Mouse (Mus musculus): ENCODE measurements around the gene Ube2l6.

Ube2l6 gene

DNA sequence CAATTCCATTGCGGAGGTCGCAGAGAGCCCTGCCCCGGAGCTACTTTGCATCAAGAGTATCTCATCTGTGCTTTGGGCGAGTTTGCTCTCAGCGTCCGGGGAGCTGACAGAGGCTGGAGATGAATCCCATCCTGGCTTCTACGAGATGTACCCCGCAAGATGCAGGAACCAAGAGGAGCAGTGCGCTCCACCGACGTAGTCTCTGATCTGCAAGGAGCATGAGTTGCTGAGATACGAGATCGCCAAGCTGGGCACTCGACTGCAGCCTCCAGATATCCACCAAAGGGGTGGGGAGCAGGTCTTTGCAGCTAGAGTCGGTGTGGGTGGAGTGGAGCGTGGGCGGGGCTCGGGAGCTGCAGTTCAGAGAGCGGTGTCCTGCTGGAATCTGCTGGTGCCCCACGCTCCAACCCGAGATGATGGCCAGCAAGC lies at the start of gene Ube2l6:
Ube2l6 (plus strand) TSS at position 336 of the 429 bp plus-strand sequence.
- DNase-seq (ENCODE audit: low spot score in 2 of 2): peak; percentile 85 to 94

DNA sequence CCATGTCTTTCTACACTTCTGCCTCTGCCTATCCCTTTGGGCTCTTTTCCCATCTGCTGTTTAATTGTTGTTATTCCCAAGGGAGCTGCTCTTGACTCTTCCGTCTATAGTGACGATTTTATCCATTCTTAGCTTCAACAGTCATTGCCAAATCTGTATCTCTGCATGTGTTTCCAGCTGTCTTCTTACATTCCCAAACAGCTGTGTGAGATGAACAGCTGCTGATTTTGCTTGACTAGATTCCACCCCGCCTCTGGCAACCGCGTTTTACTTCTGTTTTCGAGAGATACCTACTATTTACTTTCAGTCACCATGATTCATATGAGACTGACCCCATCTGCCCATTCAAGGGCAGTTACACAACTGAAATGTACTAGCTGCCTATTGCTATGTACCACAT lies 48.5 kb upstream of the Ube2l6 start:
- DNase-seq (ENCODE audit: low spot score in 2 of 2): no peak

DNA sequence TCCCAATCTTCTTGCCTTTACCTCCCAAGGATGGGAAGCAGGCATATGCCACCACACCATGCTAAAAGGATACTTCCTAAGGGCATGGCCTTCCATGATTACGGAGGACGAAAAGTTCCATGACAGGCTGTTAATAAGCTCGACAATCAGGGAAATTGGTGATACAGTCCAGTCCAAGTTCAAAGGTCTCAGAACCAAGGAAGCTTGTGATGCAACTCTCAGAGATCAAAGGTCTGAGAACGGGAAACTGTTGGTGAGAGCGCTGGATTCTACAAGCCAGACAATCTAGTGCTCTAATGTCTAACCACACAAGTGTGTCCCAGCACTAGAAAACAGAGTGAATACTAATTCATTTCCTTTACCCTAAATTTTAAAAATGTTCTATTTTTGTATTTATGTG lies 42.4 kb upstream of the Ube2l6 start:
- no peak for DNase-seq (ENCODE audit: low spot score in 2 of 2)

DNA sequence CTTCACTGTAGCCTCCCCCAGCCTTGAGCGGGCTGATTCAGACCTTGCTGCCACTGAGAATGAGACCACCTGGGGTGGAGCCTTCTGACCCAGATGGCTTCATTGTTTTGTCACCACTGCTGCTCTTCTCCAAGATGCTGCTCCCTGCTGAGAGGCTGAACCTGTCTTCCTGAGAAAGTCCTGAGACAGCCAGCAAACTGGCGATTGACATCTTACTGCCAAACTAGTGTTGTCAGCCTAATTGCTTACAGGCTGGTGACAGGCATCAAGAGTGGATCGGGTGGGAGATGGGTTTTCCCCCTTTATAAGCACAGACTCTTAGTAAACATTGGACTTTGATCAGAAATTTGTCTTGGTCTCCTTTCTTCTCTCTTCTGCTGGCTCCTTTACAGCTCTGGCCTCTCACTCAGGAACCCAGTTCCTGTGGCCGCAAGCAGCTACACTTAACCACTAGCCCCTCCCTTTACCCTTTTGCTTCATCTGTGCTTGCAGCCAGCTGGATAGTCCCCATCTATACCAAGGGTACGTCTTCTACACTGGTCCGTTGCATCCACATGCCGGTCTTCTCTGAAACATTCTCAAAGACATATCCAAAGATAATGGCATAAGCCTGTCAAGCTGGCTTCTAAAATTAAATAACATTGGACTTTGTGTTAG lies 41.5 kb upstream of the Ube2l6 start:
- DNase-seq (ENCODE audit: low spot score in 2 of 2): no peak

DNA sequence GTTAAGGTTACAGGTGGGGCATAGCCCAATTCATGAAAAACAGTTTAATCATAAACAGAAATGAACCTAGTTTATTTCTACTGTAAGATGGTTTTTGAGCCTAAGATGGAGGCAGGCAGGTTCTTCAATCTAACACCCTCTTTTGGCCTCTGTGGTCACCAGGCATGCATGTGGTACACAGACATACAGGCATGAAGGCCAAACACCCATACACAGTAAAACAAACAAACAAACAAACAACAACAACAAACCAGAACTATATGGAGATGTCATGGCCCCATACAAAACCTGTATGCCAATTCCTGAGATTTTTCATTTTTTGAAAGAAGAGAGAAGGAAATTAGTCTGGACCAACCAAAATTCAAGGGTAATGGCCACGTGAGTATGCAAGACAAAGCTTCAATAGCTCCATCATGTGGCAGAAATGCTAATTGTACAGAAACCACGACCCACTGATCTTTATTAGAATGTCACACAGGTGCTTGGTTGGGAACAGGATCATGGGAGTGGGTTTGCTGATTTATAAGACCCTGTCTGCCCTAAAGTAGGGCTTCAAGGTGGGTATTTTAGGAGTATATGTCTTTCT lies 40.0 kb upstream of the Ube2l6 start:
- peak; percentile 18 to 34 for DNase-seq (ENCODE audit: low spot score in 2 of 2)

DNA sequence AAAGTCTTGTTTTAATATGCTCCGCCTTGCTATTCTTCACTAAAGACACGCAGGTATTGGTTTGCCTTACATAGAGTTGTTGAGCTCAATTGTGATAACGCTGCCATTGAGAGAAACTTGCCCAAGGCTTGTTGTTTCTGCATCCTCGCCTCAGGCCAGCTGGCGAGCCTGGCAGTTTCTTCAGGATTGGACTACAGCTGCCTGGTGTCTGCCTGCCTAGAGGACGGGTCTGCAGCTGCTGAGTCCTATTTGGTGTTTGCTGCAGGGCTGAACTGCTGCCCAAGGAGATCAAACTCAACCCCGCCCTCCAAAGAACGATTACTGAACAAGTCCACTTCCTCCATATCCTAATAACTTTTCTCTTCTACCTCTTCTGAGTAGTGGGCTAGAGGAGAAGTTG lies 37.9 kb upstream of the Ube2l6 start:
- DNase-seq (ENCODE audit: low spot score in 2 of 2): no peak

DNA sequence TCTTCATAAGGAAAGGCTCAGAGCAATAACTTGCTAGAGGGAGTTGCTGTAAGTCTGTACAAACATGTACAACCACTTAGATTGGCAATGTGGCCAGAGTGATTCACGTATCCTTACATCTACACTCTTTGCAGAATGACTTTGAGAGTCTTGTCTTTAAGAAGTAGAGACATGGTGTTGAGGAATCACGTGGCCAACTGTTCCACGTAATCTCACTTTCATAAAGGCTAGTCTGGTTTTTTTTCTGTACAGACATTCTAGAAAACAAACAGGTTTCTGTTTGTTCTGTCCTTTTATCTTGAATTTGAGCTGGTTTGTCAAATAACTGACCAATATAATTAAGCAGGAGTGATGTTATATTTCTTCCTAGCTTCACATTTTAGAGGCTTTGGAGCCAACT lies 37.3 kb upstream of the Ube2l6 start:
- no peak for DNase-seq (ENCODE audit: low spot score in 2 of 2)

DNA sequence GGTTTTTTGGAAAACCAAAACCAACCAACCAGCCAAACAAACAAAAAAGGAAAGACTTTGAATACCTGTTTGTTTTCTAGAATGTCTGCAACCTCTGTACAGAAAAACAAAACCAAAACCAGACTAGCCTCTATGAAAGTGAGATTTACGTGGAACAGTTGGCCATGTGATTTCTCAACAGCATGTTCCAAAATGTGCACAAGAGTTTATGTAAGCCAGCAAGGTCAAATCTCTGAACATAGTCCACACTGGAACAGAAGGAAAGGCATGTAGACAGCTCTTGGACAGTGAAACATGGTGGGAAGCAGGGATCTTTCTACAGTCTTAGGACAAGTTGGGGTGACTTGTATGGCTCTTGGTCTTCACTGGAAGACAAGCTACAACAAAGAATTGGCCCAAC lies 36.8 kb upstream of the Ube2l6 start:
- no peak for DNase-seq (ENCODE audit: low spot score in 2 of 2)

DNA sequence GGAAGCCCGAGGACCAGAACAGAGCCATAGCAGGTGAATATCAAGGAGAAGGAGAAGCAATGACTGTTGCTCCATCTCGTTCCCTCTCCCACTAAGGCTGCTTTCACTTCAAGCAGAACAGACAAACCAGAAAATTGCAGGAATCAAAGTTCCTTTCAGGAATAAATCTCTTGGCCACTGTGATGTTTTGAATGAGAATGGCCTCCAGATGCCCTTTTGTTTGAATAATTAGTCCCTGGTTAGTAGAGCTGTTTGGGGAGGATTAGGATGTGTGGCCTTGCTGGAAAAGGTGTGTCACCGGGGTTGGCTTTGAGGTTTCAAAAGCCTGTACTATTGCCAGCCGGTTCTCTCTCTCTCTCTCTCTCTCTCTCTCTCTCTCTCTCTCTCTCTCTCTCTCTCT lies 36.3 kb upstream of the Ube2l6 start:
- no peak for DNase-seq (ENCODE audit: low spot score in 2 of 2)

DNA sequence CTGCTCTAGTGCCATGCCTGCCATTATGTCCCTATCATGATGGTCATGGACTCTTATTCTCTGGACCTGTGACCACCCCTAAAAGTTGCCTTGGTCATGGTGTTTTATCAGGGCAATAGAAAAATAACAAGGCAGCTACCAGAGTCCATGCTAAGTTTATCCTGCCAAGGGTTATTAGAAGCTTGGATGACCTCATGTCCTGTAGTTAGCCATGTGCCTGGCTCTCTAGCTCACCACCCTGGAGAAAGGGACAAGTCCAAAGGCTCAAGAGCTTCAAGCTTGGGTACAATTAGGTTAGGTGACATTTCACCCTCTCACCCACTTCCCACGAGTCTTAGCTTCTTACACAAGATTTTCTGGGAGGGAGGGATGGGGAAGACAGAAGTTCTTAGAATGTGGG lies 35.8 kb upstream of the Ube2l6 start:
- no peak for DNase-seq (ENCODE audit: low spot score in 2 of 2)

DNA sequence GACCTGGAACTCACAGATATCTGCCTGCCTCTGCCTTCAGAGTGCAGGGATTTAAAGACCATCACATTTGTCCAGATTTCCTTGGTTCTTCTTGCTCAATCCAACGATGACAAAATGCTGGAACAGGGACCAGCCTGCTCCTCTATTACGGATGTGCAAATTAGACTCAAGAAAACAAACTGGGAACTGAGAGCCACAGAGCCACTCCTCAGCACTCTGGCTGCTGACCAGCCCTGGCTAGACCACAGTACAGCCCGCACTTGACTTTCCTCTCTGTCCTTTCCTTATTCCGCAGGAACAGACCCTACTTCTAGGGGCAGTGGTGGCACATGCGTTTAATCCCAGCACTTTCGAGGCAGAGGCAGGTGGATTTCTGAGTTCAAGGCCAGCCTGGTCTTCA lies 28.1 kb upstream of the Ube2l6 start:
- no peak for DNase-seq (ENCODE audit: low spot score in 2 of 2)

DNA sequence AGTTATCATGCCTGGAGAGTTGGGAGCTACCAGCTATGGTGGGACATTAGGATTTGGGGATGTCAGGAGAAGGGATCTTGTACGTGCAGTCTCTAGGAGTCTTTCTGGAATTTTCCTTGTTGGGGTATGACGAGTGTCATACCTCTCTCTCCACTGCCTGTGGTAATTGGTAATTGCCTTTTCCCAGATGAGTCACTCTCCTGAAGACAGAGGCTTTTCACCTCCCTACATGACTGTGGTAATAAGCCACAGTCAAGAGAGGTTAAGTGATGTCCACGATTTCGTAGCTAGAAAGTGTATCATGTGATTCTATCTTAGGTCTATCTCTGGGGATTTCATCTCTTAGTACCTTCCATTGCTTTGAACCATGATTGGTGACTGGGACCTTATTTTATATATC lies 26.2 kb upstream of the Ube2l6 start:
- DNase-seq (ENCODE audit: low spot score in 2 of 2): no peak

DNA sequence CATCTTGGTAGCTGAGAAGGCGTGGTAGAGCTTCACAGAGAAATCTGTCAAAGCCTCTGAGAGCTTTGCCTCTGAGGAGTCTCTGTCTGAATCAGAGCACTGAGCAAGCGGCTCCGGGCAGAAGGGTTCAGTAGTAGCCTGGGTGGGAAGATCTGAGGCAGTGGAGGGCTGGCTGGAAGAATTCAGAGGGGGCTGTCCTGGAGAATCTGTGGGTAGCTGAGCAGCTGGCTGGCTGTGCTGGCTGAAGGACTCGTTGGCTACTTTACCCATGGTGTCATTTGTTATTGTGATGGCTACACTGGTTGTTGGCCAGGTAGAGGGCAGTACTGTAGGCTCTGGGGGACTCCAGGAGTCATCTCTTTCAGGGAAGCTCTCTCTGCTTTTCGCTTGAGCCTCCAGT lies 25.4 kb upstream of the Ube2l6 start:
- no peak for DNase-seq (ENCODE audit: low spot score in 2 of 2)

DNA sequence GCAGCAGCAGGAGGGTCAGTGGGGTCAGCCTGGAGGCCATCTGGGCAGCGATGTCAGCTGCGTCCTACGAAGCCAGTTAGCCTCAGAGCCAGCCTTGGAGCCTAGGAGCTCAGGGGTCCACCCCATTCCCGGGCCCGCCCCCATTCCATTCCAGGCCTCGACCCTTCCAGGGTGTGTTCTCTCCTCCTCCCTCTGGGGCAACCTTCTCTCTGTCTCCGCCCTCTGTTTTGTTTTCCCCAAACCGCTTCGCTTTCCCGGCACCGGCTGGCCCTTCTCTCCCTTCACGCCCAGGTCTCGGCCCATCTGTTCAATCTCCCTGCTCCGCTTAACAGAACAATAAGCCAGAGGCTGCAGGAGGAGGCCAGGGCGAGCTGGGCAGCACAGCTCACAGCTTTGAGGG lies 23.9 kb upstream of the Ube2l6 start:
- peak in 1 of 2 experiments; percentile 23 for DNase-seq (ENCODE audit: low spot score in 2 of 2)

DNA sequence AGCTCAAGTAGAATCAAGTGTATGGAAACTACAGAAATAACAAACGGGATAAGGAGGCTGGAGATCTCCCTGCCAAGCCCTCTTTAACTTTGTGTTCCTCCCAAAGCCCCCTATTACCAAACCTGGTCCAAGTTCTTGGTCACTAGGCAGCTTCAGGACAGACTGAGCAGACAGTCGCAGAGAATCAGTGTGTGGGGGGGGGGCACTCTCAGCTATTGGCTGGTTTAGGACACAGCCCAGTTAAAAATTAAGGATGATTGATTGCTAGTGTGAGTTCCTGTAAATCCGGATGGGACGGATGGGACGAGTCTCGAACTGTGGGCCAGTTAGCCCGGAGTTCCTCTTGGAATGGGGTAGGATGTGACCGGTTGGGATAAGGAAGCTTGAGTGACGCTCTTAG lies 23.4 kb upstream of the Ube2l6 start, which contains the start of gene Serping1:
Serping1 (minus strand) TSS at position 204 of the 400 bp plus-strand sequence.
- DNase-seq (ENCODE audit: low spot score in 2 of 2): no peak

DNA sequence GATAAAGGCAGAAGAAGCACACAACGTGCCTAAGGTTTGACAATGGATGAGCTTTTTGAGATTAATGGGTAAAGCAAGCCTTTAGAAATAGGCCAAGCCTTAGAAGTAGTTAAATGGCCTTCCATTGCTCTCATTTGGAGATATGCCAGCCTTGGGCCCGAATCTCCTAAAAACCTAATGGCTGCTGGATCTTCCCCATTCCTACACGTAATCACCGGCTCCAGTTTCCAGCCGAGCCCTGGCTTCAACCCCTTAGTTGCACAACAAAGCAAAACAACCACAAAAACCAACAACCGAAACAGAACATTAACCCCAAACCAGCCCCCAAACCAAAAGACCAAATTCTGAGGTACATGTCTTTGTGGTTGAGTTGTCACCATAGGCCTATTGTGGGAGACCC lies 23.0 kb upstream of the Ube2l6 start:
- no peak for DNase-seq (ENCODE audit: low spot score in 2 of 2)

DNA sequence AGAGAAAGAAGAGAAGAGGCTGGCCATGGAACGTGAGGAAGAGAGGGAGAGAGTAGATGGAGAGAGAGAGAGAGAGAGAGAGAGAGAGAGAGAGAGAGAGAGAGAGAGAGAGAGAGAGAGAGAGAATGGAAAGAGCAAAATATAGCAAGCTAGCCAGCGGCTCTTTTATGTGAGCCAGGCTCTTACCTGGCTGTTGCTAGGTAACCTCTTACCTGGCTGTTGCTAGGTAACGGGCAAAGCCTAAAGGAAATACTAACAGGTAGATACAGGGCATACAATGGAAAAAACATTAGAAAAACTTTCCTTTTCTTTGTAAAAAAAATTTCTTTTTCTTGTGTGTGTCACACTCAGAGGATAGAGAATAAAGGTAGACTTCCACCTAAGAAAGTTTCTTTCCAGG lies 20.9 kb upstream of the Ube2l6 start:
- no peak for DNase-seq (ENCODE audit: low spot score in 2 of 2)

DNA sequence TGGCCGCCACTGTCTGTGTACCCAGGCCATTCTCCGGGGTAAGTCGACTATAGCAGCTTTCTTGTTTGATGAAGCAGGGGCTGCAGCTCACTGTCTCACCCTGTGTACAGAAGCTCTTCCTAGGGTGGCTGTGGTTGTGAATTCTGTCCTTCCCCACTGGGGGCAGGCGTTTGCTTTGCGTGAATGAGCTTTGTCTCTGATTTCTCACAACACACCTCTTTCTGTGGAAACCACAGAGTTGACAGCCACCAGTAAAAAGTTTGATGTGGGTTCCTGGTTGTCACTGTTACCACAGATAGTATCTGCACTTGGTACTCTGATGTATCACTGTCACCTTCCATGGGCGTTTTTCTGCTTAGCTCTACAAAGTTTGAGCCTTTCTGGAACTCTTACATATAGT lies 19.4 kb upstream of the Ube2l6 start:
- peak in 1 of 2 experiments; percentile 39 for DNase-seq (ENCODE audit: low spot score in 2 of 2)

DNA sequence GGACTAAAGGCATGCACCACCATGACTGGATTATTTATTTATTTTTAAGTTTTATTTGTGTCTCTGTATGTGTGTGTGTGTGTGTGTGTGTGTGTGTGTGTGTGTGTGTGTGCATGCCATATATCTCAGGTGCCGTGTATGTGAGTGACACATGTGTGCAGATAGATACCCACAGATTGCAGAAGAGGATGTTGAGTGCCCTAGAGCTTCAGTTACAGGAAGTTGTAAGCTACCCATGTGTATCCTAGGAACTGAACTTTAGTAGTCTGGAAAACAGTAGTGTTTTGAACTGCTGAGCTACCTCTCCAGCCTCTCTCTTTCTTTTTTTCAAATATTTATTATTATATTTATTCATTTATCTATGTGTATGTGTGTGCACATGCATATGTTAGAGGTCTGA lies 15.3 kb upstream of the Ube2l6 start:
- no peak for DNase-seq (ENCODE audit: low spot score in 2 of 2)

DNA sequence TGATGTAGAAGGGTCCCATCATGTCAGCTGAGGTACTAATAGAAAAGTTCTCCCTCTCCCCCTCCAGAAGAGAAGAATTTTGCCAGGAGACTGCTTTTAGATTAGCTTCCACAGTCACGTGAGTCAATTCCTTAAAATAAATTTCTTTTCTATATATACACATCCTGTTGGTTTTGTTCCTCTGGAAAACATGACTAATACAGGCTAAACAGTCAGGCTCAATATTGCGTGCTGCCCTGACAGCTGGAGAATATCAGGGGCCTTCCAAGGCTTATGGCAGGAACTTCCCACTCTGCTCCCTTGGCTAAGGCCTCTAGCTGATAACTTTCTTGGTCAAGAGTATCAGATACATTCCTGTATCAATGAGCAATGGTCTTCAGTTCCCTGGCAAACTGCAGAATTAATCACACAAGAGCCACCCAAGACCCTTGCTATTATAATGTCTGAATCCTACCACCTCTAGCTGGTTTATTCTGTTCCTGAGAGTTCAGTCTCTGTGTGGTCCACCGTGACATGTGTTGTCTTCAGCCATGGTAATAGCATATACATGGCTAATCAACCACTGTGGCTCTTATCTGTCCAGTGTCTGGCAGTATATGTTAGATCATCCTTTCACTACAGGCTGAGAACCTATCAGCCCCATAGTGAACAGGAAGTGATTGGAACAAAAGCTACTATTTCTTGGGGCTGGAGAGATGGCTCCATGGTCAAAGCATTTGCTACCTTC lies 14.6 kb upstream of the Ube2l6 start:
- no peak for DNase-seq (ENCODE audit: low spot score in 2 of 2)

DNA sequence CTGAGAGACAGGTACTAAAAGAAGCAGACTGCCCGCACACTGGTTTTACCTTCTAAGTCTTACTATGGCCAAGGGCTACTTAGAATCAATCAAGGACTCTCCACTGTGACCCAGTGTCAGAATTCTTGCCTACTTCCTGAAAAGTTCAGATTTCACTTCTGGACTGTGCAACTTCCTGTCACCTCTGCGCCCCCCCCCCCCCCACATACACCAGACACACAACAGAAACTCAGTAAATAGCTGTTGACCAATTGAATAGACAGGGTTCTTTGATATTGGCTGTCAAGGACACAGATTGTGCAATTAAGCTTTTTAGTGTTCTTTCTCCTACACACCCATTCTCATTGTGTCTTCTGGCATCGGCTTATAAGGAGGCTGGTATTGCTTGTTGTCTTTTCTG lies 10.3 kb upstream of the Ube2l6 start:
- no peak for DNase-seq (ENCODE audit: low spot score in 2 of 2)

DNA sequence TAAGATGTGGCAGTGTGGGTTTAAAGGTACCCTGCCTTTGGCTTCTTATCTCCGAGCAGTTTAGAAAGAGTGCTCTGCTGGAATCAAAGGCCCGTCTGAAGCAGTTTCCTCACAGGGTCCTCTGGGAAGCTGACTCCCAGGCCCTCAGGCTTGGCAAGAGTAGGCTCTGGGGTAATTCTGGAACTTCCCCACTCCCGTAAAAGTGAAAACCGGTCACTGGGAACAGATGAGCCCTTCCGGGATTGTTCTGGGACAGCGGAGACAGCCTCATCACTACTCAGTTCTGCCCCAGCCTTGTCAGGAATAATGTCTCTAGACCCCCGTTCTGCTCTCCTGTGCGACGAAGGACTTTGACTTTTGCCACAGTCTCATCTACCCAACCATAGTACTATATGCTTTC lies 8.2 kb upstream of the Ube2l6 start:
- DNase-seq (ENCODE audit: low spot score in 2 of 2): no peak

DNA sequence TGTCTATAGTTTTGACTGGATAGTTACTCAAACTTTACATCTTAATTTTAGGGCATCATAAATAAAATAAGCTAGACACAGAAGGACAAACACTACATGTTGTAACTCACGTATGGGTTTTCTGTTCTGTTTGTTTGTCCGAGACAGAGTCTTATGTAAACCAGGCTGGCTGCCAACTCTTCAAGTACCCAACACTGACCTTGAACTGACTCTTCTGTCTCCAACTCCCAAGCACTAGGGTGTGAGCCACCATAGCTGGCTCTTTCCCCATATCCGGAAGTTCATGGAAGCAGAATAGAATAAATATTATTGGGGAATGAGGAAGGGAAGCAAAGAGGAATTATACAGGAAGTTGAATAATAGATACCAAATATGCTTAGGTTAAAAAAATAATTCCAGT lies 6.1 kb upstream of the Ube2l6 start:
- no peak for DNase-seq (ENCODE audit: low spot score in 2 of 2)

Data from spleen, postnatal 10 days (tissue).